Mouse (Mus musculus): ENCODE measurements around the gene Calcoco2.
A peak's percentile ranks its signal among the peaks of the same experiment; 100 is the strongest.
"Not testable (repeated sequence)": the region's sequence is repeated elsewhere in the genome, so short reads cannot be mapped to it uniquely, and the experiment has no call there.

Calcoco2 gene

GRCm38 (mm10) chr11:96111751-96112150 is at the start of gene Calcoco2:
Gene Calcoco2, minus strand, starts transcription at chr11:96111964.
- no peak for DNase-seq (ENCODE audit: low spot score)

- no peak for DNase-seq (ENCODE audit: low spot score)
Measured at GRCm38 (mm10) chr11:96147471-96147870, 35.7 kb upstream of the Calcoco2 start.

GRCm38 (mm10) chr11:96145622-96146270 is 34.0 kb upstream of the Calcoco2 start:
- peak; percentile 69 for DNase-seq (ENCODE audit: low spot score)

- DNase-seq (ENCODE audit: low spot score), result no peak
Measured at GRCm38 (mm10) chr11:96143766-96144165, 32.0 kb upstream of the Calcoco2 start.

GRCm38 (mm10) chr11:96140726-96141175 is 29.0 kb upstream of the Calcoco2 start:
- no peak for DNase-seq (ENCODE audit: low spot score)

- no peak for DNase-seq (ENCODE audit: low spot score)
Measured at GRCm38 (mm10) chr11:96135847-96136246, 24.1 kb upstream of the Calcoco2 start.

GRCm38 (mm10) chr11:96133239-96133865 is 21.6 kb upstream of the Calcoco2 start, which contains the start of gene Ttll6:
Gene Ttll6, plus strand, starts transcription at chr11:96133786.
- DNase-seq (ENCODE audit: low spot score), result peak; percentile 68

- no peak for DNase-seq (ENCODE audit: low spot score)
Measured at GRCm38 (mm10) chr11:96130606-96131005, 18.8 kb upstream of the Calcoco2 start.

- DNase-seq (ENCODE audit: low spot score), result no peak
Measured at GRCm38 (mm10) chr11:96124052-96124914, 12.5 kb upstream of the Calcoco2 start.

- not testable (repeated sequence) for DNase-seq (ENCODE audit: low spot score)
Measured at GRCm38 (mm10) chr11:96122806-96123205, 11.0 kb upstream of the Calcoco2 start.

- no peak for DNase-seq (ENCODE audit: low spot score)
Measured at GRCm38 (mm10) chr11:96119401-96119800, 7.6 kb upstream of the Calcoco2 start.

- DNase-seq (ENCODE audit: low spot score), result not testable (repeated sequence)
Measured at GRCm38 (mm10) chr11:96116925-96117324, 5.2 kb upstream of the Calcoco2 start.

- DNase-seq (ENCODE audit: low spot score), result no peak
Measured at GRCm38 (mm10) chr11:96116116-96116515, 4.4 kb upstream of the Calcoco2 start.

GRCm38 (mm10) chr11:96115416-96115815 is 3.7 kb upstream of the Calcoco2 start:
- no peak for DNase-seq (ENCODE audit: low spot score)

- DNase-seq (ENCODE audit: low spot score), result no peak
Measured at GRCm38 (mm10) chr11:96114077-96114476, 2.3 kb upstream of the Calcoco2 start.

- not testable (repeated sequence) for DNase-seq (ENCODE audit: low spot score)
Measured at GRCm38 (mm10) chr11:96110950-96111349, 814 bp downstream of the Calcoco2 start.

- DNase-seq (ENCODE audit: low spot score), result no peak
Measured at GRCm38 (mm10) chr11:96108376-96108775, 3.4 kb downstream of the Calcoco2 start.

- DNase-seq (ENCODE audit: low spot score), result peak; percentile 28
Measured at GRCm38 (mm10) chr11:96093361-96093760, 18.4 kb downstream of the Calcoco2 start.

GRCm38 (mm10) chr11:96092674-96093291 is 19.0 kb downstream of the Calcoco2 start:
- DNase-seq (ENCODE audit: low spot score), result no peak

- DNase-seq (ENCODE audit: low spot score), result no peak
Measured at GRCm38 (mm10) chr11:96091073-96091472, 20.7 kb downstream of the Calcoco2 start.

GRCm38 (mm10) chr11:96087981-96088380 is 23.8 kb downstream of the Calcoco2 start:
- no peak for DNase-seq (ENCODE audit: low spot score)

GRCm38 (mm10) chr11:96082682-96083081 is 29.1 kb downstream of the Calcoco2 start:
- no peak for DNase-seq (ENCODE audit: low spot score)

Data from urinary bladder, postnatal 25 days (tissue).